Mouse (Mus musculus) liver, embryonic 14.5 days (tissue): ENCODE data around the gene Commd7.

Experiments used
- CTCF ChIP-seq: IDR thresholded peaks from 2 replicates; pipeline ENCODE4 v1.5.1; 2016; ENCODE audit warnings: antibody characterized with exemption, low read depth, control low read depth
- EP300 ChIP-seq: IDR thresholded peaks from 2 replicates; pipeline ENCODE4 v1.6.1; 2016; ENCODE audit warnings: antibody characterized with exemption, low read depth

GRCm38 (mm10) chr2:153631976-153632870 is at the start of gene Commd7:
- no peak for TF ChIP-seq CTCF
- no peak for TF ChIP-seq EP300
